Mouse (Mus musculus) B cell, adult (primary cell): ENCODE results near the gene Fgf9. TPM values are rescaled to one million over a fixed set of nuclear protein-coding genes. Genes with fewer than 3 reads are reported as not detected.

Source experiments
- total RNA-seq: library from RNA; stranded (reverse); gene quantifications from 4 replicates; pipeline ENCODE4 v1.2.4, GENCODE M21; 2023; ENCODE audit not compliant: inconsistent age

Gene Fgf9
- not detected in 4 replicates for total RNA-seq

GRCm38 (mm10) chr14:58070481-58071119, at the start of gene Fgf9:
Fgf9 (plus strand) TSS chr14:58070547.

Other genes starting within 250 kb of the Fgf9 start
- gene Ska3, start 244.4 kb upstream of the Fgf9 start, total RNA-seq = 0.51 to 5.0 TPM (median 2.0 TPM) in 4 replicates
- 42.0 to 55.5 TPM (median 50.6 TPM) in 4 replicates for gene Mrpl57, start 244.3 kb upstream of the Fgf9 start, total RNA-seq
- 47.7 to 53.9 TPM (median 49.5 TPM) in 4 replicates for gene Zdhhc20, start 180.3 kb upstream of the Fgf9 start, total RNA-seq
- gene Micu2, start 71.3 kb upstream of the Fgf9 start, total RNA-seq = 44.7 to 58.8 TPM (median 49.1 TPM) in 4 replicates